Mouse (Mus musculus) CD4-positive naive resting alpha-beta T cell, adult 57 days (primary cell): Measurements from ENCODE around the gene Cd86. TPM values are rescaled to one million over a fixed set of nuclear protein-coding genes. Genes with fewer than 3 reads are reported as not detected.

Experiments used
- total RNA-seq: library from RNA; stranded (reverse); gene quantifications from one replicate; pipeline ENCODE4 v1.2.4, GENCODE M21; 2023

Cd86 gene
- total RNA-seq = 10.8 TPM

GRCm38 (mm10) chr16:36665782-36666181 lies at the start of gene Cd86:
Gene Cd86 (minus strand): TSS chr16:36666081.

DNA sequence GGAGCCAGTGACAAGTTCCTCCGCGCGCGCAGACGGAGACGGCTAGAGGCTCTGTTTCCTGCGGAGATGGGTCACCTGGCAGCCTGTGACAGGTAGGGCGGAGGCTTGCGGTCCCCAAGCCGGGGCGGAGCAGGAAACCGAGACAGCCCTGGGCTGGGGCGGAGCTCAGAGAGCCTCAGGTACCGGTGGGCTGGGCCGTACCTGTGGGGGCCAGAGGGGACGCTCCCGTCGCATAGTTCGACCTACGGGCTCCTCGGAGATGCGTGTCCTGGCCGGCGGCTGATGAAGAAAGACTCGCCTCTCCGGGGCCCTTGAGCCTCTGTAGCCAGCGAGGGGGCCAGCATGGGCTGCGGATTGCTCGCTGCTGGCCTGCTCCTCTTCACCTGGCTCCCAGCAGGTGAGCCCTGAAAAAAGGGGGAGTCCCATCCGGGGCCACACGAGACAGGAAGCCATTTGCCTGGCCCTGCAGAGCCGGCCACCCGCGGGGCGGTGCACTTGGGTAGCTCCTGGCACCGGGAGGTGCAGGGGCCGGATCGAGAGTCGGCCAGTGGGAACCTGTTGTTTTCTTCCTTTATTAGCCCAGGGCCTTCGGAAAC lies 28.0 kb upstream of the Cd86 start, which contains the start of gene Ildr1:
Gene Ildr1, plus strand, starts transcription at position 161 of the 596 bp plus-strand sequence.

DNA sequence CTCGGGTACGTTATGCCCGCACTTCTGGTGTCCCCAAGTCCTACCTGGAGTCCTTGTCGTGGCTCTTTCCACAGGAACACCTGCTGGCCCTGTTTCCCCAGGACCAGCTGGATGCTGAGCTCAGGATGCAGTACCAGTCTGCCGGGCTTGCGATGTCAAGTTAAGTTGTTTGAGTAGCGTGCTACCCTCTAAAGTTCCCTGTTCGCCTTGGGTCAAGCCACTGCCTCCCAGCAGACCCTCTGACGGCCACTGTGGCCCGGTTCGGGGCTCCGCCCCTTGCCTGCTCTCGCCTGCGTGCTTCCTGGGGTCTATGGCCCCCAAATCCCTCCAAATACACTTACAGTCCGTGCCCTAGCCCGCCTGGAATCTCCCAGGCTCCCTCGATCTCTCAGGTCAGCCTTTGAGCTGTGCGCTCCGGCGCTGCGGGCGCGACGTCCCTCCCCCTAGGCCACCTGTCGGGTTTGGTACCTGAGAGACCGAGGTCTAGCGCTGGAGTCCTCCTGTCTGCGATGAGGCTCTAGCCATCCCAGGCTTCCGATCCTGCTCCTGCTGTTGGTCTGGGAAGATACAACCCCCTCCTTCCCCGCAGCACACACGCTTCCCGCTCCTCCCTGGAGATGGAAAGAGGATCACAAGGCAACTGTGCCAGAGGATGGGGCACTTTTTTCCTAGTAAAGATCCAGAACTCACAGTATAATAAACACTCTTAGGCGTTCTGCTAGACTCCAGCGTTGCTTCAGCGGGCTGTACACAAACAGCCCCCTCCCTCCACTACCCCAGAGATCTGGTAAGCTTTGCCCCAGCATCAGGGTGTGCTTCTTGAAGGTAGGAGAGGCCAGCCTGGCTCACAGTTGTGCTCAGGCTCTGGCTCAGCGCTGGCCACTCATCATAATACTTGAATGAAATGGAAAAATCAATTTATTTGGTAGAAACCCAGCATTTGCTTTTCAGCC lies 104.2 kb downstream of the Cd86 start, which contains the start of gene Casr:
Gene Casr, minus strand, starts transcription at position 756 of the 953 bp plus-strand sequence.

Other genes with a start within 250 kb of the Cd86 start
- gene Stfa3, start 210.7 kb downstream of the Cd86 start, total RNA-seq = not detected
- not detected for gene Casr, start 103.9 kb downstream of the Cd86 start, total RNA-seq
- gene Ildr1, start 27.9 kb upstream of the Cd86 start, total RNA-seq = 1.4 TPM
- gene Slc15a2, start 118.9 kb upstream of the Cd86 start, total RNA-seq = 32.4 TPM
- gene Iqcb1, start 162.3 kb upstream of the Cd86 start, total RNA-seq = 37.6 TPM
- 1.9 TPM for gene Eaf2, start 208.9 kb upstream of the Cd86 start, total RNA-seq
- gene Golgb1, start 209.1 kb upstream of the Cd86 start, total RNA-seq = 34.2 TPM